Mouse (Mus musculus): ENCODE results near the gene Mip.
A peak's percentile ranks its signal among the peaks of the same experiment; 100 is the strongest.
"Not testable (repeated sequence)": the region's sequence is repeated elsewhere in the genome, so short reads cannot be mapped to it uniquely, and the experiment has no call there.

The Mip gene

DNA sequence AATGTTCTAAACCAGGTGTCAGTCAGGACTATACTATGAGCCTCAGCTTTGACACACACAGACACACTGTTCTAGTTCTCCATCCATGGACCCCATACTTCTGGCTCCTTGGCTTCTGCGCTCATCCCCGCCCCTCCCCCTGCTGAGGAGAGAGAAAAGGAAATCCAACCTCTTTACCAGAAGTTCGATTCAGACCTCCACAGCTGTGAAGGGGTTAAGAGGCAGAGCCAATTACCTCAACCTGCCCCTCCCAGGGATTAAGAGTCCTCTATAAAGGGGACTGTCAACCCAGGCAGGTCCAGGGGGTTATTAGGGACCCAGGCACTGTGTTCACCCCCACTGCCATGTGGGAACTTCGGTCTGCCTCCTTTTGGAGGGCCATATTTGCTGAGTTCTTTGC is at the start of gene Mip:
Gene Mip, plus strand, starts transcription at position 301 of the 400 bp plus-strand sequence.
- DNase-seq (ENCODE audit: low spot score) = no peak

DNA sequence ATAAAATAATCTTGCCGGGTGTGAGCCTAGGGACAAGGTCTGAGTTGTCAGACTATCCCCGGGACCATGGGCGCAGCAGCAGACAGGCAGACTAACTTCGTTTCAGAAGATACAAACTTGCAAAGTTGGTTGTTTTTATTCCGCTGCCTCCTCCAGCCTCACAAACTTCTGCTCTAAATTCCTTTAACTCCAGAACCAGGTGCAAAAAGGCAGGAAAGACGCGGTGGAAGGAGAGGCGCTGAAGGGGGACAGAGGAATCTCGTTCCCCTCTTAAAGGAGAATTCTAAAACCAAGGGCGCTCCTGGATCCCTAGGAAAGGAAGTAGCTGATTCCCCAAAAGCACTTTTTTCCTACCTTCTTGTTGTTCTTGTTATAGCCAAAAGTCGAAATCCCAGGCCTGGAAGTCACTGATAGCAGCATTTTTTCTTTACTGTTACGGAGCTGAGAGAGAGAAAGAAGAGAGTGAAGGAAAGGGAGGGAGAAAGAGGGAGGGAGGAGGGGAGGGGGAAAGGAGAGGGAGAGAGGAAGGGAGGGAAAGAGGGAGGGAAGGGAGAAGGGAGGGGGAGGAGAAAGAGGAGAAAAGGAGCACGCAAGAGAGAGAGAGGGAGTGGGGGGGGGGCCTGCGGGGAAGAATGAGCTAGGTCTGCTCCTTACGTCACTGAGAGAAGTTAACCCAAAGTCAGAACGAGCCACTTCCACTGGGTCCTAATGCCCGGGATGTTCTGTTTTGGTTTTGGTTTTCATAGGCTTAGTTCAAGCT is 49.5 kb upstream of the Mip start:
- DNase-seq (ENCODE audit: low spot score) = no peak

GRCm38 (mm10) chr10:128177316-128177715 is 48.3 kb upstream of the Mip start:
- no peak for DNase-seq (ENCODE audit: low spot score)

GRCm38 (mm10) chr10:128179989-128180388 is 45.6 kb upstream of the Mip start, which contains the start of gene Rbms2:
Gene Rbms2, minus strand, starts transcription at chr10:128180297.
- no peak for DNase-seq (ENCODE audit: low spot score)

DNA sequence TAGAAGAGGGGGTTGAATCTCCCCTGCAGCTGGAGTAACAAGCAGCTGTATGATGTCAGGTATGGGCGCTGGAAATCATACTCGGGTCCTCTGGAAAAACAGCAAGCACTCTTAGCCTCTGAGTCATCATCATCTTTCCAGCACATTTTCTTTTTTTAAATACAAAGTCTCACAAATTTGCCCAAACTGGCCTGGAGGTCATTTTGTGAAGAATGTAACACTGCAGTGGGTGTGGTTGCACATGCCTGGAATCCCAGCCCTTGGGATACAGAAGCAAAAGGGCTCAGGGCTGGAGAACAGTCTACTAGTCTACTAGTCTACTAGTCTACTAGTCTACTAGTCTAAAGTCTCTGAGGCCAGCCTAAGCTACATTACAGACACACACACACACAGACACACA is 41.3 kb upstream of the Mip start:
- no peak for DNase-seq (ENCODE audit: low spot score)

- no peak for DNase-seq (ENCODE audit: low spot score)
Measured at GRCm38 (mm10) chr10:128185277-128185940, 40.2 kb upstream of the Mip start.

DNA sequence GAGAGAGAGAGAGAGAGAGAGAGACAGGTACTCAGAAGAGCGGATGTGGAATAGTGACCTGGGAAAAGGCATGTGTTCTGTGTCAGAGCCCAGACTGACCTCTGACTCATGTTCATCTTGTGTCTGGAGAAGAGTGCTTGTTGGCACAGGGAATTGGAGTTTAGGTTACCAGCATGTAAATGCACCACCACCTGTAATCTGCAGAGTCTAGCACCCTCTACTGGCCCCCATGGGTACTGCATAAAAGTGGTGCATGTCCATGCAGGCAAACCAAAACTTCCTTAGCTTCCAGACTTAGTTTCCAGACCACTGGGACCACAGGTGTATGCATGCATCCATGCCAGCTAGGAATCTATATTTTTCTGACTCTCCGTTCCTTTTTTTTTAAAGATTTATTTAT is 39.7 kb upstream of the Mip start:
- DNase-seq (ENCODE audit: low spot score) = peak; percentile 63

GRCm38 (mm10) chr10:128187181-128187605 is 38.4 kb upstream of the Mip start:
- no peak for DNase-seq (ENCODE audit: low spot score)

DNA sequence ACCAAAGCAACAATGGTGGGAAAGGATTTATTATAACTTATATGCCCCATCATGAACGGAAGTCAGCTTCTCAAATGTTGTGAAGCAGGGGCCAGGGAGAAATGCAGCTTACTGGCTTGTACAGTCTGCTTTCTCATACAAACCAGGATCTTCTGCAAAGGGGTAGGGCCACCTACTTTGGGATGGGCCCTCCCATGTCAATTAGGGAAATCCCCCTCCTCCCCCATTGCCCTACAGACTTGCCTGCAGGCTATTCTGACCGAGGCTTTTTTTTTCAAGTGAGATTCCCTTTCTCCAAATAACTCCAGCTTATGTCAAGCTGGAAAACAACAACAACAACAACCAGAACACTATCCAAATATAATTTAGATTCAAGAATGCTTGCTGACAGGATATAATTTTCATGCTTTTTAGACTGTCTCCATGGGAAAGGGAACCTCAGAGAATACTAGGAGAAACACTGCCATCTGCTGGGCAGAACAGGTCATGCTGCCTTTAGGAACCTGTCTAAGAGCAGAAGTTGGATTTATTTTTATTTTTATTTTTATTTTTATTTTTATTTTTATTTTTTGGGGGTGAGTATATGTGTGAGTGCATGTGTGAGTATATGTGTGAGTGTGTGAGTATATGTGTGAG is 37.3 kb upstream of the Mip start:
- DNase-seq (ENCODE audit: low spot score) = peak; percentile 45

DNA sequence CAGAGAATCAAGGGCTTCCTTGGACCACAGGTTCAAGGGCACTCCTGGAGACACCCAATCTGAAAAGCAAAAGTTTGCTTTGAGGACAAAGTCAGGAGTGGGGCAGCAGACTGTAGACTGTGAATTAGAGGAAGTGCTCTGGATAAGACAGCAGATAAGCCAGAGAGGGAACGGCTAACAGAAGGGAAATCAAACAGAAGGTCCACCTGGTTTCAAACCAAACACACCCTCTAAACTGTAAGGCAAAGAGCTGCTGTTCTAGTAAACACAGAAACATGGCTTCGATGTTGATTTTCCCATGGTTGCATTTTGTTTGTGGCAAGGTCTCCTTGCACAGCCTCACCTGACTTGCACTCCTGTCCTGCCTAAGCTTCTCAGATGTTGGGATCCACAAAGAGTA is 34.2 kb upstream of the Mip start:
- DNase-seq (ENCODE audit: low spot score) = no peak

DNA sequence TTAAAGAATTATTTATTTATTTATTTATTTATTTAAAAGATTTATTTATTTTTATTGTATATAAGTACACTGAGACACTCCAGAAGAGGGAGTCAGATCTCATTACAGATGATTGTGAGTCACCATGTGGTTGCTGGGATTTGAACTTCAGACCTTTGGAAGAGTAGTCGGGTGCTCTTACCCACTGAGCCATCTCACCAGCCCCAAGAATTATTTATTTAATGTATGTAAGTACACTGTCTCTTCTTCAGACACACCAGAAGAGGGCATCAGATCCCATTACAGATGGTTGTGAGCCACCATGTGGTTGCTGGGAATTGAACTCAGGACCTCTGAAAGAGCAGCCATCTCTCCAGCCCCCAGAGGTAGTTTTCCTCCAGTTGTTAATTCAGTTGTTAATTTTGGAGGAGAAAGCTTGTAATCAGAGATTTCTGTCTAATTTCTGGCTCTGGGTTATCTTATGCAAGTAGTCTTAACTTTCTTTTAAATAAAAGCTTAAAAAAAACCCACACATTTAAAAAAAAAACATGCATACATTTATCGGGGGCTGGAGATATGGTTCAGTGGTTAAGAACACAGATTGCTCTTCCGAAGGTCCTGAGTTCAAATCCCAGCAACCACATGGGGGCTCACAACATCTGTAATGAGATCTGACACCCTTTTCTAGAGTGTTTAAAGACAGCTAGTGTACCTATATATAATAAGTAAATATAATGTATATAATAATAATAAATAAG is 33.4 kb upstream of the Mip start:
- DNase-seq (ENCODE audit: low spot score) = not testable (repeated sequence)

- DNase-seq (ENCODE audit: low spot score) = no peak
Measured at GRCm38 (mm10) chr10:128193113-128193512, 32.5 kb upstream of the Mip start.

GRCm38 (mm10) chr10:128194024-128194550 is 31.6 kb upstream of the Mip start, which contains the start of gene Gls2:
Gene Gls2, plus strand, starts transcription at chr10:128194457.
- peak; percentile 91 for DNase-seq (ENCODE audit: low spot score)

- DNase-seq (ENCODE audit: low spot score) = peak; percentile 16
Measured at GRCm38 (mm10) chr10:128194551-128195461, 30.8 kb upstream of the Mip start.

- no peak for DNase-seq (ENCODE audit: low spot score)
Measured at GRCm38 (mm10) chr10:128201856-128202255, 23.8 kb upstream of the Mip start.

GRCm38 (mm10) chr10:128204941-128205340 is 20.7 kb upstream of the Mip start:
- DNase-seq (ENCODE audit: low spot score) = no peak

- DNase-seq (ENCODE audit: low spot score) = no peak
Measured at GRCm38 (mm10) chr10:128208326-128208725, 17.3 kb upstream of the Mip start.

DNA sequence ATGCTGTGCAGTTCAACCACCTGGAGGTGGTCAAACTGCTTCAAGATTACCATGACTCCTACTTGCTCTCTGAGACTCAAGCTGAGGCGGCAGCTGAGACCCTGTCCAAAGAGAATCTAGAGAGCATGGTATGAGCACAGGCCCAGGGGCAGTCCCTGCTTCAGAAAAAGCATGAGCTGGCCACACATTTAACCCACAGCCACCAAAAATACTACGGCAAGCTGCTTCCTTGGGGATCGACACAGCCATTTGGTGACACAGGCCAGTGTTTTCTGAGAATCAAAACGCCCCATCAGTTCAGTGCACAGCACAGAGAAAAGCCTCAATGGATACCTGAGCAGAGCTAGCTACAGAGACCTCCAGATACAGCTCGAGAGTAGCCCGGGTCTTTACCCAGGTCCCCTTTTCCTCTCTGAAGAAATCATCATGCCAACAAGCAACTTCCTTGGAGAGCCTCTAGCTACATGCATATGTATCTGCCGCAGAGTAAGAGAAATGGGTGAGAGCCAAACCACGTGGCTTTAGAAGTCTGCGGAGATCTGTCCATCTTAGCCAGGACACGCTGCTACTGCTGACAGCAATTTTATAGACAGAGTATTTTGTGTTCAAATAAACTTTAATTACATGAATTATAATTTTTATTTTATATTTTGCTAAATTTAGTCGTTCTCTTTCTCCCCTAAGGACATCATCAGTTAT is 16.2 kb upstream of the Mip start:
- no peak for DNase-seq (ENCODE audit: low spot score)

DNA sequence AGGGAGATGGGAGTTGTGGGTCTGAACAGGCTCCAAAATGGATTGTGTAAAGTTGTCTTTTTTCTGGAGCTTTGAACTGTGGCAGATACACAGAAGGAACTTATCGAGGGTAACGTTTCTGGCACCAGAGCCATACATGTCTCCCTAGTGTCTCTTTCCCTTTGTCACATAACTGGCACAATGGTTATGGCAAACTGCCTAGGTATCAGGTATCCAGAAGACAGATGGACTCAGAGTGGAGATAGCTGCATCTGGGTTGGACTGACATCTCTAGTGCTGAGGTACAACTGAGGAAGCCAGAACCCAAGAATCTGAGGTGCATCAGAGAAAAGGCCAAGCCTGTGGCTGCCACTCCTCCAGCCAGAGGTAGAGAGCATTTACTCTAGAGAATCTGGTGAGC is 15.5 kb upstream of the Mip start:
- DNase-seq (ENCODE audit: low spot score) = no peak

GRCm38 (mm10) chr10:128210954-128211353 is 14.7 kb upstream of the Mip start:
- DNase-seq (ENCODE audit: low spot score) = no peak

Data from ovary, postnatal 10 days (tissue).